Mouse (Mus musculus) small intestine, adult 2 months (tissue): ENCODE measurements around the gene Rapgef2.

Experiments
- CTCF ChIP-seq: fragments of 200-500 bp; IDR thresholded peaks from 2 replicates; pipeline ENCODE4 v1.5.1; 2012; ENCODE audit warnings: low read depth, mild to moderate bottlenecking, control low read depth, inconsistent platforms, low read length, moderate library complexity, mixed read lengths; ENCODE audit not compliant: insufficient replicate concordance, insufficient read length; ENCODE audit errors: extremely low read depth
- POLR2A ChIP-seq: fragments of 200-500 bp; IDR thresholded peaks from 2 replicates; pipeline ENCODE4 v1.6.1; 2012; ENCODE audit warnings: low read depth, mild to moderate bottlenecking, control low read depth, inconsistent platforms, low read length, moderate library complexity

DNA sequence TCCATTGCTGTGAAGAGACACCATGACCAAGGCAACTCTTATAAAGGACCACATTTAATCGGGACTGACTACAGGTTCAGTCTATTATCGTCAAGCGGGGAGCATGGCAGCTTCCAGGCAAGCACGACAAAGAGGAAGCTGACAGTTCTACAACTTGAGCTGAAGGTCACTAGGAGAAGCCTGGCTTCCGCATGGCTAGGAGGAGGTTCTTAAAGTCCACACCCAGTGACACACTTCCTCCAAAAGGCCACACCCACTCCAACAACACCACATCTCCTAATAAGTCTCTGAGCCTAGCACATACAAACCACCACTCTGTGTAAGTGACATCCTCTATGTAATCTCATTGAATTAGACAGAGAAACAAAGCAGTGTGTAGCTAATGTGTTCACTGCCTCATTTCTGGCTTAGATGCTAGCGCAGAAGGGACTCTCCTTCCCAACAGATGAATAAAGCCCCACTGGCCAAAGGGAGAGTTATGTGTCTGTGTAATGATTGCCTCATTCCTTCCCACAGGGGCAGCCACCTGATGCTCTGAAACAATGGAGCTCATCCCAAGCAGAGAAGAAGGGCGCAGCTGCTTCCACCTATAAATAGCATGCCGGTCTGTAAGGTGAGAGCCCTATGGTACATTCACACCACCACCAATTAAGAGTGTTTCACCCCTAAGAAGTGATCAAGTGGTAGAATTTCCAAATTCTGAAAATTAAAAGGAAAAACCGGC is 48.5 kb downstream of the Rapgef2 start:
- TF ChIP-seq CTCF: no peak
- TF ChIP-seq POLR2A: no peak
